In genomic region chr6:83815801-83816200, GRCm38 (mm10) we compare ENCODE assay signal across 28 mouse cellular contexts. TPM values are rescaled to one million over a fixed set of nuclear protein-coding genes. Genes with fewer than 3 reads are reported as not detected.
A peak's percentile ranks its signal among the peaks of the same experiment; 100 is the strongest.
DNase-seq lines count a peak whose midpoint lies in the region; TF ChIP-seq lines count a peak whose summit lies in the region.
"Had no signal": no experiment of that assay in that cellular context is flagged by ENCODE, and none has a peak within 500 bp of the region (broad histone marks: within the 10 kb centered on the region; RNA-seq: fewer than 3 reads in every experiment).

No protein-coding gene starts in this region.

- H3K4me1 ChIP-seq in ES-Bruce4 (ENCODE audit: control insufficient read depth, insufficient read depth, low read length), result no peaks in the 10 kb centered on the region
- H3K4me1 ChIP-seq in ES-E14 (ENCODE audit: control insufficient read depth in 2 of 2, insufficient read depth in 2 of 2, low read length in 2 of 2, poor library complexity in 1 of 2), result peaks cover 0 to 5% of the 10 kb centered on the region in 2 experiments; a peak in 2 of 4 replicates
- H3K4me1 ChIP-seq: heart, embryonic 15.5 days; intestine, embryonic 15.5 days had no signal

- DNase-seq in layer of hippocampus, adult 2 months (ENCODE audit: low spot score in 2 of 2), result no peak
- no peak for DNase-seq in layer of hippocampus, postnatal 25 days (ENCODE audit: extremely low spot score in 1 of 2, low spot score in 1 of 2)
- no peak for DNase-seq in ES-E14 (ENCODE audit: low read depth, low spot score)
- peak; percentile 50 for DNase-seq in ZHBTc4 (ENCODE audit: low read depth, low spot score)
- no peak for DNase-seq in frontal cortex, adult 2 months (ENCODE audit: extremely low spot score in 1 of 2, low spot score in 1 of 2)
- no peak for DNase-seq in adipocyte (ENCODE audit: low spot score)
- no peak for DNase-seq in right cerebral cortex, postnatal 25 days
- DNase-seq: adrenal gland, postnatal 10 days; cerebellum, adult 11 months; cerebellum, adult 8-10 months; cerebellum, postnatal 14 days; embryo, embryonic 11 days; gastrocnemius, postnatal 14 days; heart, postnatal 14 days had no signal

- no peaks in the 10 kb centered on the region for H3K27me3 ChIP-seq in ES-Bruce4 (ENCODE audit: control insufficient read depth, insufficient read depth, low read length, poor library complexity, severe bottlenecking)
- H3K27me3 ChIP-seq: embryonic facial prominence, embryonic 15.5 days; heart, embryonic 15.5 days; intestine, embryonic 15.5 days had no signal

- no peak overlapping the region for H3K4me3 ChIP-seq in layer of hippocampus, adult 2 months
- H3K4me3 ChIP-seq in ES-Bruce4 (ENCODE audit: low read depth, low read length) (no peak overlapping the region), ES-E14 (ENCODE audit: insufficient read depth in 1 of 2, low read depth in 1 of 2, low read length in 2 of 2, poor library complexity in 1 of 2, severe bottlenecking in 1 of 2) (no peak overlapping the region)
- H3K4me3 ChIP-seq: embryonic facial prominence, embryonic 15.5 days; erythroblast, embryonic 14.5 days; forebrain, embryonic 10.5 days; heart, embryonic 15.5 days; intestine, embryonic 15.5 days had no signal

- no peaks in the 10 kb centered on the region for H3K9me3 ChIP-seq in ES-Bruce4 (replicated peaks; ENCODE audit: control insufficient read depth, insufficient read depth, low read length, poor library complexity, severe bottlenecking)
- H3K9me3 ChIP-seq in ES-E14 (ENCODE audit: control insufficient read depth, insufficient read depth, low read depth, low read length), result no peaks in the 10 kb centered on the region
- H3K9me3 ChIP-seq: embryonic facial prominence, embryonic 15.5 days; forebrain, embryonic 10.5 days; heart, embryonic 15.5 days; intestine, embryonic 15.5 days had no signal

- in situ Hi-C loops in ES-E14 (cut with MboI; ENCODE audit: low sequenced_read_pairs in 2 of 2, unreplicated experiment in 2 of 2), result no loop called here

- no peak overlapping the region for H3K27ac ChIP-seq in layer of hippocampus, adult 2 months
- no peak overlapping the region for H3K27ac ChIP-seq in ES-Bruce4 (ENCODE audit: insufficient read depth, low read length)
- no peak overlapping the region for H3K27ac ChIP-seq in ES-E14 (ENCODE audit: insufficient read depth, low read depth, low read length, poor library complexity, severe bottlenecking)
- H3K27ac ChIP-seq: embryonic facial prominence, embryonic 15.5 days; forebrain, embryonic 10.5 days; heart, embryonic 15.5 days; hindbrain, embryonic 14.5 days; intestine, embryonic 15.5 days had no signal

- H3K36me3 ChIP-seq in ES-Bruce4 (ENCODE audit: control insufficient read depth, insufficient read depth, low read length, poor library complexity, severe bottlenecking) (peaks cover 6% of the 10 kb centered on the region), ES-E14 (ENCODE audit: control insufficient read depth, insufficient read depth, low read length, poor library complexity, severe bottlenecking) (peaks cover 6% of the 10 kb centered on the region)

- TF ChIP-seq CTCF in layer of hippocampus, adult 2 months (conservative IDR thresholded peaks at IDR 0.05), result peak; percentile 24; the same call in 1 of the 2 replicates
- peak; percentile 10 for TF ChIP-seq CTCF in ES-Bruce4 (IDR thresholded peaks at IDR 0.05; ENCODE audit: low read depth, low read length)

- H3K9ac ChIP-seq in ES-Bruce4 (ENCODE audit: low read depth, poor library complexity, severe bottlenecking) (no peak overlapping the region), ES-E14 (ENCODE audit: insufficient read depth, low read depth, low read length, poor library complexity, severe bottlenecking) (no peak overlapping the region)
- H3K9ac ChIP-seq: embryonic facial prominence, embryonic 15.5 days; heart, embryonic 15.5 days; hindbrain, embryonic 14.5 days; intestine, embryonic 15.5 days had no signal

- TF ChIP-seq POLR2A in ES-Bruce4 (IDR thresholded peaks at IDR 0.05; ENCODE audit: insufficient read depth, low read length), result no peak

- no peak for TF ChIP-seq EP300 in ES-Bruce4 (IDR thresholded peaks at IDR 0.05; ENCODE audit: insufficient read depth, low read depth, low read length)

TF ChIP-seq in ES-E14, 5 proteins besides CTCF, POLR2A, EP300 and RAD21:
- TF ChIP-seq ZC3H11A (IDR thresholded peaks at IDR 0.05; ENCODE audit: borderline replicate concordance, low read depth, low read length) (peak; percentile 30; the same call in 1 of the 2 replicates), MAFK (IDR thresholded peaks at IDR 0.05; ENCODE audit: insufficient read depth, low read depth, low read length) (no peak), ZNF384 (IDR thresholded peaks at IDR 0.05; ENCODE audit: low read depth, low read length) (no peak)

RNA-seq across cellular contexts. Expression of gene Paip2b, which starts 15.7 kb away (rescaled TPM):
- 10 to 100 TPM; 48.6 to 48.9 TPM for total RNA-seq in layer of hippocampus, adult 2 months (2021)
- total RNA-seq in layer of hippocampus, postnatal 25 days (2021), result 10 to 100 TPM; 41.1 to 45.5 TPM
- polyA plus RNA-seq in ES-Bruce4 (2011; ENCODE audit: insufficient read depth, insufficient read length, low read depth, missing spikeins), result 40.9 and 44.2 TPM in 2 replicates
- total RNA-seq in ES-E14 (2012; rRNA removed), result 48.9 and 57.8 TPM in 2 replicates
- polyA plus RNA-seq in frontal cortex, adult 2 months (2012; rRNA removed), result 38.8 and 45.7 TPM in 2 replicates

RNA-seq across cellular contexts. Expression of gene Nagk, which starts 21.0 kb away (rescaled TPM):
- total RNA-seq in layer of hippocampus, adult 2 months (2021), result 10 to 100 TPM; 47.6 to 51.0 TPM
- total RNA-seq in layer of hippocampus, postnatal 25 days (2021), result 10 to 100 TPM; 45.1 to 45.9 TPM
- 8.4 and 11.8 TPM in 2 replicates for polyA plus RNA-seq in ES-Bruce4 (2011; ENCODE audit: insufficient read depth, insufficient read length, low read depth, missing spikeins)
- 18.0 and 22.2 TPM in 2 replicates for total RNA-seq in ES-E14 (2012; rRNA removed)
- 40.1 and 47.0 TPM in 2 replicates for polyA plus RNA-seq in frontal cortex, adult 2 months (2012; rRNA removed)

RNA-seq across cellular contexts. Expression of gene Tex261, which starts 40.2 kb away (rescaled TPM):
- total RNA-seq in layer of hippocampus, adult 2 months (2021), result 10 to 100 TPM; 51.8 to 55.3 TPM
- 10 to 100 TPM; 50.3 to 59.0 TPM for total RNA-seq in layer of hippocampus, postnatal 25 days (2021)
- 26.2 and 28.9 TPM in 2 replicates for polyA plus RNA-seq in ES-Bruce4 (2011; ENCODE audit: insufficient read depth, insufficient read length, low read depth, missing spikeins)
- total RNA-seq in ES-E14 (2012; rRNA removed), result 61.6 and 70.9 TPM in 2 replicates
- polyA plus RNA-seq in frontal cortex, adult 2 months (2012; rRNA removed), result 38.0 and 41.4 TPM in 2 replicates

RNA-seq across cellular contexts. Expression of gene Zfp638, which starts 51.1 kb away (rescaled TPM):
- total RNA-seq in layer of hippocampus, adult 2 months (2021), result 100 to 1,000 TPM; 127 to 136 TPM
- total RNA-seq in layer of hippocampus, postnatal 25 days (2021), result 100 to 1,000 TPM; 123 to 138 TPM
- 162 and 177 TPM in 2 replicates for polyA plus RNA-seq in ES-Bruce4 (2011; ENCODE audit: insufficient read depth, insufficient read length, low read depth, missing spikeins)
- 96.6 and 129 TPM in 2 replicates for total RNA-seq in ES-E14 (2012; rRNA removed)
- polyA plus RNA-seq in frontal cortex, adult 2 months (2012; rRNA removed), result 62.4 and 65.0 TPM in 2 replicates

RNA-seq across cellular contexts. Expression of gene Ankrd53, which starts 53.4 kb away (rescaled TPM):
- total RNA-seq in layer of hippocampus, adult 2 months (2021), result not detected
- not detected for total RNA-seq in layer of hippocampus, postnatal 25 days (2021)
- polyA plus RNA-seq in ES-Bruce4 (2011; ENCODE audit: insufficient read depth, insufficient read length, low read depth, missing spikeins), result not detected in 2 replicates
- total RNA-seq in ES-E14 (2012; rRNA removed), result 0.16 and 0.18 TPM in 2 replicates
- not detected in 2 replicates for polyA plus RNA-seq in frontal cortex, adult 2 months (2012; rRNA removed)
- total RNA-seq: common myeloid progenitor, adult 5-6 weeks; G1E; gastrocnemius, postnatal 14 days; heart, postnatal 14 days; hematopoietic stem cell, adult 5-6 weeks had no signal
- polyA plus RNA-seq: brain, embryonic 14.5 days; CD4-positive, CD25-positive, alpha-beta regulatory T cell, adult 4 months; embryonic facial prominence, embryonic 11.5 days; embryonic facial prominence, embryonic 15.5 days; erythroblast, embryonic 14.5 days; forebrain, embryonic 14.5 days; G1E; hindbrain, embryonic 14.5 days; intestine, embryonic 15.5 days had no signal
